Mouse (Mus musculus): Measurements from ENCODE around the gene Ccdc172.

GRCm38 (mm10) chr19:58582956-58583355 lies 71.2 kb downstream of the Ccdc172 start:
- no peak for TF ChIP-seq CTCF (conservative IDR thresholded peaks at IDR 0.05; ENCODE audit: low read length)
- no peak for TF ChIP-seq POU5F1 (IDR thresholded peaks at IDR 0.05; ENCODE audit: borderline replicate concordance, low read length)
- TF ChIP-seq NANOG (IDR thresholded peaks at IDR 0.05; ENCODE audit: borderline replicate concordance, low read length): no peak

Measured in E14TG2a.4 (cell line).